Mouse (Mus musculus) midbrain, embryonic 12.5 days (tissue): ENCODE results near the gene Ttc36. TPM values are rescaled to one million over a fixed set of nuclear protein-coding genes. Genes with fewer than 3 reads are reported as not detected.

Experiments
- ATAC-seq: fragments of 200-750 bp; cut with Nextera tagmentation; 2 replicates; pipeline ENCODE4 v1.8.0; 2017; ENCODE audit warnings: low read depth, moderate TSS enrichment, moderate library complexity; ENCODE audit not compliant: low FRiP score
- H3K27ac ChIP-seq: fragments of 300-500 bp; sonication (generic); replicated peaks from 2 replicates; pipeline ENCODE4 v1.5.1; 2016; ENCODE audit warnings: mild to moderate bottlenecking
- H3K27me3 ChIP-seq: fragments of 300-500 bp; sonication (generic); 2 replicates; pipeline ENCODE4 v1.6.1; 2016; ENCODE audit warnings: mild to moderate bottlenecking
- H3K36me3 ChIP-seq: fragments of 300-500 bp; sonication (generic); 2 replicates; pipeline ENCODE4 v1.6.1; 2016
- H3K4me1 ChIP-seq: fragments of 300-500 bp; sonication (generic); 2 replicates; pipeline ENCODE4 v1.6.1; 2016
- H3K4me2 ChIP-seq: fragments of 300-500 bp; sonication (generic); replicated peaks from 2 replicates; pipeline ENCODE4 v1.6.1; 2016; ENCODE audit warnings: mild to moderate bottlenecking, moderate library complexity
- H3K4me3 ChIP-seq: fragments of 300-500 bp; sonication (generic); 2 replicates; pipeline ENCODE4 v1.5.1; 2016; ENCODE audit warnings: mild to moderate bottlenecking
- H3K9ac ChIP-seq: fragments of 300-500 bp; sonication (generic); replicated peaks from 2 replicates; pipeline ENCODE4 v1.6.1; 2016; ENCODE audit warnings: mild to moderate bottlenecking, moderate library complexity
- H3K9me3 ChIP-seq: fragments of 300-500 bp; sonication (generic); 2 replicates; pipeline ENCODE4 v1.6.1; 2016; ENCODE audit warnings: mild to moderate bottlenecking
- WGBS: fragments of 180-500 bp; shearing (Covaris S2); methylation state at CpG from one replicate; pipeline ENCODE4 v1.1.7; 2016; 5-methylcytosine and 5-hydroxymethylcytosine counted together
- polyA plus RNA-seq: library from polyadenylated mRNA; unstranded; fragments of >200 nt; fragmentation: Nextera tagmentation; extraction: Ambion mirVana; gene quantifications from 2 replicates; pipeline ENCODE4 v1.2.1, GENCODE M21; 2016

Gene Ttc36
- polyA plus RNA-seq, 1 experiment from 2014 or later: not detected

DNA sequence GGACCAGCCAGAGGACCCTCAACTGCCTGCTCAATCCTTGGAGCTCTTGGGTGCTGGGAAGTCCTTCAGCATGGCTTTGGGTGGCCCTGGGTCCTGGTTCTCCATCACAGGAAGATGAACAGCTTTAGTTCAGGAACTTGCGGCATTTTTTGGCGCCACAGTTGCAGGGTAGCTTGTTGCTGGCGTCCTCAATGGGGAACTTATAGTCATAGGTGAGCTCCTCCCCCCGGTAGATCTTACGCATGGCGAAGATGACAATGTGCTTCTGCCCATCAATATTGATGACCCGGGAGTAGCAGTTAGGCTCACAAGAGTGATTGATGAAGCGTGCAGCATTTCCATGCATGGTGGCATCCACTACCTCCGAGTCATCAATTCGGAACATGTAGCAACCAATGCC lies 4.9 kb upstream of the Ttc36 start:
- peaks cover 80% of the 10 kb centered on the region for H3K36me3 ChIP-seq
- H3K27ac ChIP-seq: no peak overlapping the region
- H3K27me3 ChIP-seq: no peaks in the 10 kb centered on the region
- ATAC-seq: no peak
- H3K4me3 ChIP-seq: no peak overlapping the region
- no peaks in the 10 kb centered on the region for H3K9me3 ChIP-seq
- WGBS: 94% methylated on average over 10 of the region's 10 CpGs
- H3K9ac ChIP-seq: no peak overlapping the region
- H3K4me2 ChIP-seq: no peak overlapping the region
- no peaks in the 10 kb centered on the region for H3K4me1 ChIP-seq

GRCm38 (mm10) chr9:44807141-44807540 lies 4.3 kb upstream of the Ttc36 start:
- Histone ChIP-seq H3K27me3 (peaks cover 4% of the 10 kb centered on the region; the same call in 1 of the 2 replicates), H3K4me2 (no peak overlapping the region), H3K4me1 (no peaks in the 10 kb centered on the region), H3K9me3 (no peaks in the 10 kb centered on the region), H3K36me3 (peaks cover 75% of the 10 kb centered on the region), H3K4me3 (no peak overlapping the region), H3K27ac (no peak overlapping the region), H3K9ac (no peak overlapping the region)
- 81% methylated on average over 5 of the region's 5 CpGs for WGBS
- no peak for ATAC-seq

GRCm38 (mm10) chr9:44805536-44805935 lies 2.7 kb upstream of the Ttc36 start:
- Histone ChIP-seq H3K9ac (no peak overlapping the region), H3K27me3 (peaks cover 17% of the 10 kb centered on the region), H3K4me2 (no peak overlapping the region), H3K36me3 (peaks cover 58% of the 10 kb centered on the region), H3K9me3 (no peaks in the 10 kb centered on the region), H3K4me1 (no peaks in the 10 kb centered on the region), H3K27ac (no peak overlapping the region), H3K4me3 (no peak overlapping the region)
- no peak for ATAC-seq
- 96% methylated on average over 5 of the region's 5 CpGs for WGBS

DNA sequence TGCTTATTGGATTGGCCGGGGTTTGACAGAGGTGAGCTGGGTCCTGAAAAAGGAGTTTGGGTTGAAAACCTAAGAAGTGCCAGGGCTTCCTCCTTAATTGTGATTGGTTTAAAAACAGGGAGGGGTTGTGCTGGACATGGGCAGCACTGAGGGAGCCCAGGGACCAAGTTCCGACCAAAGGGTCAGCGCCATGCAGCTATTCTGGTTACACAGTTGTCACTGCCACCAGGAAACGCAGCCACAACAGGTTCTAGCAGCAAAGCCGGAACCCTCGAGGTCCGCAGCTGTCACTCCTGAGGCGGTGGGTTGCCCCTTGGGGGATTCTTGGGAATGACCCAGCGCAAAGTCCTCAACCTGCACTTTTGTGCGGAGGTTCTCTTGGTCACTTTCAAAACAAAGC lies 1.8 kb upstream of the Ttc36 start:
- Histone ChIP-seq H3K27me3 (peaks cover 23% of the 10 kb centered on the region), H3K27ac (no peak overlapping the region), H3K4me3 (no peak overlapping the region), H3K9me3 (no peaks in the 10 kb centered on the region), H3K9ac (no peak overlapping the region), H3K4me1 (peaks cover 6% of the 10 kb centered on the region), H3K36me3 (peaks cover 50% of the 10 kb centered on the region), H3K4me2 (no peak overlapping the region)
- no peak for ATAC-seq
- 94% methylated on average over 10 of the region's 10 CpGs for WGBS

GRCm38 (mm10) chr9:44801669-44802068 lies 1.2 kb downstream of the Ttc36 start:
- Histone ChIP-seq H3K4me1 (peaks cover 15% of the 10 kb centered on the region), H3K9me3 (no peaks in the 10 kb centered on the region), H3K4me2 (no peak overlapping the region), H3K36me3 (peaks cover 20% of the 10 kb centered on the region), H3K27ac (no peak overlapping the region), H3K9ac (no peak overlapping the region), H3K4me3 (no peak overlapping the region), H3K27me3 (peaks cover 38% of the 10 kb centered on the region)
- ATAC-seq: no peak
- 85% methylated on average over 6 of the region's 6 CpGs for WGBS

- 0 out of 2 replicates have a peak, but pooled peaks have one; percentile 7 for ATAC-seq
- Histone ChIP-seq H3K27ac (no peak overlapping the region), H3K27me3 (peaks cover 38% of the 10 kb centered on the region), H3K4me2 (peak overlapping the region; percentile 93), H3K9me3 (no peaks in the 10 kb centered on the region), H3K4me1 (peaks cover 15% of the 10 kb centered on the region), H3K4me3 (peak overlapping the region; percentile 62), H3K9ac (peak overlapping the region; percentile 54; the same call in 1 of the 2 replicates), H3K36me3 (peaks cover 8% of the 10 kb centered on the region)
- 36% methylated on average over 9 of the region's 9 CpGs for WGBS
Measured at GRCm38 (mm10) chr9:44799958-44800324, 2.9 kb downstream of the Ttc36 start.

DNA sequence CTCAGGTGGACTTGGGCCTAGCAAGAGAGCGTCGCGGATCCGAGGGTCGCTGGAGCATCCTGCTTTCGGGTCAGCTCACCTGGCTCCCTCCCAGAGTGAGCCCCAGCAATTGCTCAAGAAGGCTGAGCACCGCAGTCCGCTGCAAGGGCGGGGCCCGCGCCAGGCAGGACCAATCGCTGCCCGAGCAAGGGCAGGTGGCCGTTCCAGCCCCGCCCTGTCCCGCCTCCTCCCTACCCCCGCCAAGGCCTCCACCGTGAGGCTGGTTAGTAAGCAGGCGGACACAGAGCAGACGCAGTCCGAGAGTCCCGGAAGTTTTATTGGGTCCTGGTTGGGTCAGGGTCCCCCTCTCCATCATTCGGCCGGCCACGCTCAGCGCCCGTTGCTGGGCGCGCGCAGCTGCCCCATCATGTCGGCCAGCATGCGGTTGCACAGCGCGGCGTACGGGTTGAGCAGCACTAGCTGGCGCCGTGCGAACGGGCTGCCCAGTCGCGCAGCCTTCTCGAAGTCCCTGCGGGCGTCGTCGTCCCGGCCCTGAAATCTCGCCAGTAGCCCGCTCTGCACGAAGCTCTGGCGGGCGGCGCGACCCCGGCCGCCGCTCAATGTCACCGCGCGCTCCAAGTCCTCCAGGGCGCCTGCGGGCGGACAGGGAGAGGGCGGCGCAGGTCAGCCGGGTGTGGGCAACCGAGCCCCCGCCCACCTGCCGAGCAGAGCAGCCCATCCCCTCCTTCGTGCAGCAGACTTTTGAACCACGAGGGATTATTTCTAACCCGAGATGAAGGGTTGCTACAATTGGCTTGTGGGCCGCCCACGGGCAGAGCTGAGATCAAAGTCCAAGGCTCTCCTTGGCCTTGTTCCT lies 3.5 kb downstream of the Ttc36 start, which contains the start of gene Tmem25:
TSS of gene Tmem25 (minus strand) at position 206 of the 856 bp plus-strand sequence.
- H3K4me3 ChIP-seq: peak within 1 kb of the TSS; percentile 62
- H3K4me2 ChIP-seq: peak within 1 kb of the TSS; percentile 93
- WGBS: under 1% methylated on average over 75 of the region's 75 CpGs
- peak within 1 kb of the TSS; percentile 75 for H3K27ac ChIP-seq
- peak; percentile 97 for ATAC-seq
- no peaks in the 10 kb centered on the region for H3K9me3 ChIP-seq
- H3K9ac ChIP-seq: peak within 1 kb of the TSS; percentile 54
- peaks cover 38% of the 10 kb centered on the region for H3K27me3 ChIP-seq
- H3K36me3 ChIP-seq: 0 out of 2 replicates have a peak, but pooled peaks cover 4% of the 10 kb centered on the region
- peaks cover 15% of the 10 kb centered on the region for H3K4me1 ChIP-seq

- H3K27me3 ChIP-seq: peaks cover 38% of the 10 kb centered on the region
- H3K9ac ChIP-seq: peak overlapping the region; percentile 54
Measured at GRCm38 (mm10) chr9:44798298-44798697, 4.6 kb downstream of the Ttc36 start.

GRCm38 (mm10) chr9:44792842-44793241 lies 10.0 kb downstream of the Ttc36 start:
- H3K9me3 ChIP-seq: no peaks in the 10 kb centered on the region
- H3K4me3 ChIP-seq: no peak overlapping the region
- no peak for ATAC-seq
- peaks cover 55% of the 10 kb centered on the region for H3K36me3 ChIP-seq
- H3K9ac ChIP-seq: no peak overlapping the region
- WGBS: 84% methylated on average over 9 of the region's 9 CpGs
- H3K4me1 ChIP-seq: no peaks in the 10 kb centered on the region
- no peak overlapping the region for H3K27ac ChIP-seq
- H3K4me2 ChIP-seq: no peak overlapping the region
- peaks cover 5% of the 10 kb centered on the region for H3K27me3 ChIP-seq

More at GRCm38 (mm10) chr9:44798298-44798697, 4.6 kb downstream of the Ttc36 start:
- H3K36me3 ChIP-seq: 0 out of 2 replicates have a peak, but pooled peaks cover 4% of the 10 kb centered on the region
- H3K4me3 ChIP-seq: peak overlapping the region; percentile 62
- WGBS: 58% methylated on average over 7 of the region's 7 CpGs
- peak overlapping the region; percentile 93 for H3K4me2 ChIP-seq
- peaks cover 15% of the 10 kb centered on the region for H3K4me1 ChIP-seq
- no peak for ATAC-seq
- no peaks in the 10 kb centered on the region for H3K9me3 ChIP-seq
- no peak overlapping the region for H3K27ac ChIP-seq

DNA sequence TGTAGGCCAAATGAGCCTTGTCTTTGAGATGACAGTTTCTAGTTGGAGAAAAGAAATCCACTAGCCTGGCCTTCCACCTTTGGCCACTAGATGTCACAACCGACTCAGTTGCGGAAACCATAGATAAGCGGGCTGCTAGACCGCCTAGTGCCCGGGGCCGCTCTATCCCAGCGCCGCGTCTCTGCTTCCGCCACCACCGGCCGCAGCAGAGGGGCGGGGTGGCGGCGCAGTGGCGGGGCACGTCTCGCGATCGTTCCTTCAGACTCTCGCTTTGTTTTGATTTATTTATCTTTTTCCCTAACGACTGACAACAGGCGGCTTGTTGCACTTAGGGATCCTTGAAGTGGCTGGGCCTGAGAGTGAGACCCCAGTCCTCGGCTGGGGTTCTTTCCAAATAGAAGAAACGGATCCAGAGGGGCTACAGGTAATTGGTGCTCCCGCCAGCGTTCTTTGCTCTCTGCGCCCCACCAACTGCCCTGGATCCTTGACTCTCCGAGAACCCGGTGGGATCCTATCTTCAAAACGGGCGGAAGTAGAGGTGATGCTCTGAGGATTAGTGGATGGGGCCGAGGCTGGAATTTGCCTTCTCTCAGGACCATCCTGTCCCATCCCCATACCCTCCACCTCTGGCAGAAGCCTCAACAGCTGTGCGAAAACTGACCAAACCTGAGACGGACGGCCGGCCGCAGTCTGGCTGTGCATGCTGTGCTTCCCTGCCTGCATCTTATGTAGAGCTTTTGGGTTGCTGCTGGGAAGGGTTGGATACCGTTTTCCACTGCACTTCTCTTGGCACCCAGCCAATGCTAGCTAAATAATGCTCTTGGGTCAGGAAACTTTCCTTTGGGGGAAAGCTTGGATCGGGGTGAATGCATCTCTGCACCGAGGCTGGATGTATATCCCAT lies 29.9 kb downstream of the Ttc36 start:
- Histone ChIP-seq H3K36me3 (peaks cover 9% of the 10 kb centered on the region), H3K27ac (peak overlapping the region; percentile 82), H3K9me3 (no peaks in the 10 kb centered on the region), H3K4me1 (peaks cover 6% of the 10 kb centered on the region), H3K27me3 (no peaks in the 10 kb centered on the region), H3K9ac (peak overlapping the region; percentile 82), H3K4me2 (peak overlapping the region; percentile 79), H3K4me3 (peak overlapping the region; percentile 71)
- ATAC-seq: peak; percentile 98
- under 1% methylated on average over 41 of the region's 41 CpGs for WGBS

DNA sequence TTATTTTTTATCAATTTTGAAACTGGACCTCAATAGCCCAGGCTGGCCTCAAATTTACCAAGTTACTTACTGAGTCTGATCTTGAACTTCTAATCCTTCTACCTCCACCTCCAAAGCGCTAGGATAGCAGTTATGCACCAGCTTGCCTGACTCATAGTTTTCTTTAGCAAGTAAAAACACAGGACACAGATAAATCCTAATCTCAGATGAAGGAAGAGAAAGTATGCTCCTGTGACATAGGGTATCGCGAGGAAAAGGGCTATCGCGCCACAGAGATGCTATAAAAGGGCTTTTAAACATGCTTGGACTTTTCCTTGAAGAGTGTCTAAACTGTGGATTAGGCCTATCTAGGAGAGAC lies 30.5 kb downstream of the Ttc36 start:
- peaks cover 7% of the 10 kb centered on the region for H3K36me3 ChIP-seq
- no peaks in the 10 kb centered on the region for H3K9me3 ChIP-seq
- H3K4me2 ChIP-seq: no peak overlapping the region
- 0 out of 2 replicates have a peak overlapping the region, but pooled peaks have one; percentile 22 for H3K27ac ChIP-seq
- 0 out of 2 replicates have a peak overlapping the region, but pooled peaks have one; percentile 71 for H3K4me3 ChIP-seq
- no peaks in the 10 kb centered on the region for H3K27me3 ChIP-seq
- no peak; the same call in 1 of the 2 replicates for ATAC-seq
- H3K4me1 ChIP-seq: peaks cover 6% of the 10 kb centered on the region
- H3K9ac ChIP-seq: no peak overlapping the region
- 28% methylated on average over 5 of the region's 5 CpGs for WGBS
